Mouse (Mus musculus): ENCODE results near the gene Fam210b. TPM values are rescaled to one million over a fixed set of nuclear protein-coding genes. Genes with fewer than 3 reads are reported as not detected.

Gene Fam210b
- polyA plus RNA-seq, 1 experiment from 2014 or later: 21.6 TPM

DNA sequence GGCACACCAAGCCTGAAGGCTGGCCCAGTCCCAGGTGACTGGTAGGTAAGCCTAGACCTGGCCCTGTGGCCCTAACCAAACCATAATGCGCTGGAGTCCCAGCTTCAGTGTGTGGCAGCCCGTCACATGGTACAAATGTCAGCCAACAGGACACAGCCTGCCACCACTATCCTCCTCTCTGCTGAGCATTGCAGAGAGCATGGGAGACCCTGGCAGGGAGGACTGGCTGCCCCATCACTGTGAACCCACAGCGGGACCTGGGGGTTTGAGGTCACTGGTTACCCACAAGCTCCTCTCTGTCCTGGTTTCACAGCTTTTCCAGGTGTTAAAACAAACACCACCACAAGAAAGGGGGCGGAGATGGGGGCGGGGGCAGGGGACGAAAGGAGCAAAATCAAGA is 45.0 kb downstream of the Fam210b start:
- H3K36me3 ChIP-seq (ENCODE audit: control insufficient read depth, insufficient read depth, low read length): no peaks in the 10 kb centered on the region
- 17% methylated on average over 6 of the region's 6 CpGs for WGBS
- no peak for ATAC-seq (ENCODE audit: insufficient read depth, low FRiP score)
- no peaks in the 10 kb centered on the region for H3K9me3 ChIP-seq (replicated peaks; ENCODE audit: control insufficient read depth, low read length)
- H3K27me3 ChIP-seq (ENCODE audit: control insufficient read depth, insufficient read depth, low read length): no peaks in the 10 kb centered on the region
- H3K4me2 ChIP-seq (ENCODE audit: low read depth, low read length): no peak overlapping the region
- 0 out of 2 replicates have a peak, but pooled peaks cover 3% of the 10 kb centered on the region for H3K4me1 ChIP-seq (ENCODE audit: control insufficient read depth, insufficient read depth, low read length)
- no peak overlapping the region for H3K4me3 ChIP-seq (replicated peaks; ENCODE audit: low read length)
- no peak overlapping the region for H3K27ac ChIP-seq (ENCODE audit: low read length)
- H3K9ac ChIP-seq (ENCODE audit: low read length): no peak overlapping the region

DNA sequence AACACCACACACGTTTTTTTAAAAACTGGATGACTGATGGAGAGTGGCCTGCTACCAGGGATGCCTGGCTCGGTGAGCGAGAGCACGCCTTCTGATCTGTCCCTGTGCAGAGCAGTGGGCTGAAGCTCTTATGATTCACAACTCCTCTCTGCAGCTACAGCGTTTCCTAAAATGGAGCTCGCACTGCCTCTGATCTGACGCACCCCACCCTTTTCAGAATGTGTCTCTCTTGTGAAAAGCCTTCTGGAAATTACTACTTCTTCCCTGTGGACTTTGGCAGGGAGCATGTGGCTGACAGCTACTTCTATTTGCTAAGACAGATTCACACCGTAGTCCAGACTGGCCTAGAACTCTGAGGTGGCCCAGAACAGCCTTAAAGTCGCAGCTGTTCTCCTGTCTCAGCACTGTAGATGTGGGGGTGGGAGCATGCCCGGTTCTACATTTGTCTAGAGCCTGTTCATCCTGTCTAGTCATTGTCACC is 46.7 kb downstream of the Fam210b start:
- peak; percentile 47; the same call in 1 of the 2 replicates for ATAC-seq (ENCODE audit: insufficient read depth, low FRiP score)

DNA sequence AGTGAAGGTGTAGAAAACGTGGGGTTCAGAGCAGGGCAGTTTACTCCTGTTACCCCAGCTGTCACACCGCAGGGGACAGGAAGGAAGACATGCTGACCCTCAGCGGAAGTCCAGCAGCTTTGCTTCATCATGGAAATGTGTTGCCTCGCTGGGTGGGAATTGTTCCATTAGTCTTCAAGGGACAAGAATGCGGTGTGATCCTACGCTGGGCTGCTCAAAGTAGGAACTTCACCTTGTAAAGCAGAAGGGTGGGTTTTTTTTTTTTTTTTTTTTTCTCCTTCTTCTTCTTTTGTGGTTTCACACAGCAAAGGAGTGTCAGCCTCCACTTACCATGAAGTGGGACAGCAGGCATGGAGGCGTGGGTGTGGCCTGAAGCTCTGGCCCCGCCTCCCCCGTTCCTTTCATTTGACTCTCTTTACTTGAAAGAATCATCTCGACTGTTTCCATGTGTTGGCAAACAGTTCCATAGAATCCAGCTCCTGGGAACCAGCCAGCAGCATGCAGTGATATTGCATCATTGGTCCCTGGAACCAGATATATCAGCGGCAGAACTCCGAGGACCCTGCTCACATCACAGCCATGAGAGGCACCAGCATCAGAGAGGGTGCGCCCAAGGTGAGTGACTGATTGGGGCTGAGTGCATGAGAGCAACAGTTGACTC is 48.2 kb downstream of the Fam210b start, which contains the start of gene Cass4:
Cass4 (plus strand) TSS at position 404 of the 661 bp plus-strand sequence.
- ATAC-seq (ENCODE audit: insufficient read depth, low FRiP score): peak; percentile 17; the same call in 1 of the 2 replicates
- Histone ChIP-seq H3K27me3 (ENCODE audit: control insufficient read depth, insufficient read depth, low read length) (no peaks in the 10 kb centered on the region), H3K27ac (ENCODE audit: low read length) (no peak within 1 kb of the TSS), H3K4me3 (replicated peaks; ENCODE audit: low read length) (peak within 1 kb of the TSS; percentile 10; the same call in 1 of the 2 replicates), H3K4me2 (ENCODE audit: low read depth, low read length) (peak within 1 kb of the TSS; percentile 27; the same call in 1 of the 2 replicates), H3K36me3 (ENCODE audit: control insufficient read depth, insufficient read depth, low read length) (no peaks in the 10 kb centered on the region), H3K4me1 (ENCODE audit: control insufficient read depth, insufficient read depth, low read length) (0 out of 2 replicates have a peak, but pooled peaks cover 3% of the 10 kb centered on the region), H3K9me3 (replicated peaks; ENCODE audit: control insufficient read depth, low read length) (no peaks in the 10 kb centered on the region), H3K9ac (ENCODE audit: low read length) (no peak within 1 kb of the TSS)
- 23% methylated on average over 13 of the region's 13 CpGs for WGBS

More for the DNA sequence above, 46.7 kb downstream of the Fam210b start:
- Histone ChIP-seq H3K4me1 (ENCODE audit: control insufficient read depth, insufficient read depth, low read length) (0 out of 2 replicates have a peak, but pooled peaks cover 3% of the 10 kb centered on the region), H3K4me3 (replicated peaks; ENCODE audit: low read length) (no peak overlapping the region), H3K36me3 (ENCODE audit: control insufficient read depth, insufficient read depth, low read length) (no peaks in the 10 kb centered on the region), H3K9ac (ENCODE audit: low read length) (no peak overlapping the region), H3K4me2 (ENCODE audit: low read depth, low read length) (no peak overlapping the region), H3K27ac (ENCODE audit: low read length) (no peak overlapping the region), H3K27me3 (ENCODE audit: control insufficient read depth, insufficient read depth, low read length) (no peaks in the 10 kb centered on the region), H3K9me3 (replicated peaks; ENCODE audit: control insufficient read depth, low read length) (no peaks in the 10 kb centered on the region)
- WGBS: 49% methylated on average over 10 of the region's 10 CpGs

DNA sequence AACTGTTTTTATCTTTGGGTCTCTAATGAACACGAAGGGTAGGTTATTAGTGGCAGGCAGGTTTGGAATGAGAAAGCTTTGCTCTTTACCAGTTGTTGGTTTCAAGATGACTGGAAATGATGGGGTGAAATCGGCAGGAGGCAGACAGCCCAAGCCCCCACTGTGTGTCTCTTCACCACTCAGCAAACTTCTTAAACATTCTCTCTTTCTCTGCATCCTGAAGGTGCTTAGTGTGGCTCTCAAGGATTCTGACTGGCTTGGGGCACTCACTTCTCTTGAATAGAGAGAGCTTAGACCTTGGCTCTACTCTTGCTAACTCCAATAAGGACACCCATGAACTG is 48.7 kb downstream of the Fam210b start:
- no peak overlapping the region for H3K9ac ChIP-seq (ENCODE audit: low read length)
- peak overlapping the region; percentile 10; the same call in 1 of the 2 replicates for H3K4me3 ChIP-seq (replicated peaks; ENCODE audit: low read length)
- 0 out of 2 replicates have a peak, but pooled peaks cover 3% of the 10 kb centered on the region for H3K4me1 ChIP-seq (ENCODE audit: control insufficient read depth, insufficient read depth, low read length)
- WGBS: 65% methylated on average over 2 of the region's 2 CpGs
- H3K27ac ChIP-seq (ENCODE audit: low read length): no peak overlapping the region
- ATAC-seq (ENCODE audit: insufficient read depth, low FRiP score): no peak
- H3K4me2 ChIP-seq (ENCODE audit: low read depth, low read length): no peak overlapping the region
- H3K9me3 ChIP-seq (replicated peaks; ENCODE audit: control insufficient read depth, low read length): no peaks in the 10 kb centered on the region
- no peaks in the 10 kb centered on the region for H3K27me3 ChIP-seq (ENCODE audit: control insufficient read depth, insufficient read depth, low read length)
- H3K36me3 ChIP-seq (ENCODE audit: control insufficient read depth, insufficient read depth, low read length): no peaks in the 10 kb centered on the region

DNA sequence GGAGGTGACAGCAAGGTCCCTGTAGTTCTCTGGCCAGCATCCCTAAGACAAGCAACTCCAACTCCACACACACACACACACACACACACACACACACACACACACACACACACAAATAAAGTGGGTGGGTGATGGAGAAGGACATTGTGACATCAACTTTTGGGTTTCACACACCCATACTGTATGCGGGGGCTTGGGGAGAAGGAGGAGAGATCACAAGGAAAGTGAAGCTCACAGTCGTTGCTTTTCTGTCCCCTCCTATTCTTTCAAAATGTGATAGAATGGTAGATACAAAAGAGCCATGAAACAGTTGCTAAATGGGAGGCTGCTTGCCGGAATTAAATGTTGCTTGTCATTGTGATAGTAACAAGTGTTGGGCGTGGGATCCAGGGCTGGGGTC is 49.3 kb downstream of the Fam210b start:
- WGBS: 70% methylated on average over 4 of the region's 4 CpGs
- H3K27me3 ChIP-seq (ENCODE audit: control insufficient read depth, insufficient read depth, low read length): no peaks in the 10 kb centered on the region
- no peak overlapping the region for H3K9ac ChIP-seq (ENCODE audit: low read length)
- ATAC-seq (ENCODE audit: insufficient read depth, low FRiP score): no peak
- H3K4me1 ChIP-seq (ENCODE audit: control insufficient read depth, insufficient read depth, low read length): 0 out of 2 replicates have a peak, but pooled peaks cover 3% of the 10 kb centered on the region
- H3K4me2 ChIP-seq (ENCODE audit: low read depth, low read length): no peak overlapping the region
- H3K4me3 ChIP-seq (replicated peaks; ENCODE audit: low read length): no peak overlapping the region
- H3K9me3 ChIP-seq (replicated peaks; ENCODE audit: control insufficient read depth, low read length): no peaks in the 10 kb centered on the region
- H3K27ac ChIP-seq (ENCODE audit: low read length): no peak overlapping the region
- no peaks in the 10 kb centered on the region for H3K36me3 ChIP-seq (ENCODE audit: control insufficient read depth, insufficient read depth, low read length)

DNA sequence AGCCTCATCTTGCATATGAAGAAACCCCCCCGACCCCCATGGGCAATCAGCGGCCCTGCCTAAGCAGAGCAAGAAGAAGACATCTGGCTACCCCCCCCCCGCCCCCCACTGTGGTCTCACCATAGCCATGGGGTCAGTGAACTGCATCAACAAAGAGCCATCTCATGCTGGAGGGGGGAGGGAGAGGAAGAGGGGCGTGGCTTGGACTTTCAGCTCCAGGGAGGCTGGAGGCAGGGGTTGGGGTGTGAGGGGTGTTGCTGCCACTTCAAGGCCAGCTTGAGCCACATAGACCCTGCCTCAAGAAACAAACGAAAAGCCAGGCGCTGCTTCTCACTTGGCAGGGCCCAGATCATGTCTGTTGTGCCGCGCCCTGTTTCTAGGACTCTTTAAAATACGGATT is 50.6 kb downstream of the Fam210b start:
- no peaks in the 10 kb centered on the region for H3K27me3 ChIP-seq (ENCODE audit: control insufficient read depth, insufficient read depth, low read length)
- no peak overlapping the region for H3K27ac ChIP-seq (ENCODE audit: low read length)
- H3K36me3 ChIP-seq (ENCODE audit: control insufficient read depth, insufficient read depth, low read length): no peaks in the 10 kb centered on the region
- 0 out of 2 replicates have a peak, but pooled peaks cover 3% of the 10 kb centered on the region for H3K4me1 ChIP-seq (ENCODE audit: control insufficient read depth, insufficient read depth, low read length)
- no peak overlapping the region for H3K4me3 ChIP-seq (replicated peaks; ENCODE audit: low read length)
- no peak overlapping the region for H3K9ac ChIP-seq (ENCODE audit: low read length)
- no peak overlapping the region for H3K4me2 ChIP-seq (ENCODE audit: low read depth, low read length)
- no peak for ATAC-seq (ENCODE audit: insufficient read depth, low FRiP score)
- whole genome bisulfite sequencing: 31% methylated on average over 9 of the region's 9 CpGs
- H3K9me3 ChIP-seq (replicated peaks; ENCODE audit: control insufficient read depth, low read length): no peaks in the 10 kb centered on the region

DNA sequence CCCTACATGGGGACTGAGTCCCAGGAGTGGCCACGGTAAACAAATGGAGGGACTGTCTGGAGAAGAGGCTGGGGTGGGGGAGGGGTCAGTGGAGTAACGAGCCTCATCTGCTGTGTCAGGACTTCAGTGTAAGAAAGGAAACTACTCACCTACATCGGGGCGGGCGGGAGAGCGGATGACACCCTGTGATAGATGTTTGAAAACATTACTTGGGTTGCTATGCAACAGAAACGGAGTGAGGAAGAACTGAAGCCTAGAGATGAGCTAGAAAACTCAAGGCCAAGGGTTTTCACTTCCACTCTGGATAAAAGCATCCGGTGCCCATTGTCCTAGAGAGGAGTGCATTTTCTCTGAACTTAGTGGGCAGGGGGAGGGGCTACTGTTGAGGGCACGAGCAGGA is 54.5 kb downstream of the Fam210b start:
- ATAC-seq (ENCODE audit: insufficient read depth, low FRiP score): 0 out of 2 replicates have a peak, but pooled peaks have one; percentile 17
- H3K9me3 ChIP-seq (replicated peaks; ENCODE audit: control insufficient read depth, low read length): no peaks in the 10 kb centered on the region
- H3K27ac ChIP-seq (ENCODE audit: low read length): no peak overlapping the region
- H3K27me3 ChIP-seq (ENCODE audit: control insufficient read depth, insufficient read depth, low read length): no peaks in the 10 kb centered on the region
- no peaks in the 10 kb centered on the region for H3K36me3 ChIP-seq (ENCODE audit: control insufficient read depth, insufficient read depth, low read length)
- WGBS: 20% methylated on average over 9 of the region's 9 CpGs
- H3K9ac ChIP-seq (ENCODE audit: low read length): no peak overlapping the region
- H3K4me3 ChIP-seq (replicated peaks; ENCODE audit: low read length): no peak overlapping the region
- no peak overlapping the region for H3K4me2 ChIP-seq (ENCODE audit: low read depth, low read length)
- H3K4me1 ChIP-seq (ENCODE audit: control insufficient read depth, insufficient read depth, low read length): no peaks in the 10 kb centered on the region

DNA sequence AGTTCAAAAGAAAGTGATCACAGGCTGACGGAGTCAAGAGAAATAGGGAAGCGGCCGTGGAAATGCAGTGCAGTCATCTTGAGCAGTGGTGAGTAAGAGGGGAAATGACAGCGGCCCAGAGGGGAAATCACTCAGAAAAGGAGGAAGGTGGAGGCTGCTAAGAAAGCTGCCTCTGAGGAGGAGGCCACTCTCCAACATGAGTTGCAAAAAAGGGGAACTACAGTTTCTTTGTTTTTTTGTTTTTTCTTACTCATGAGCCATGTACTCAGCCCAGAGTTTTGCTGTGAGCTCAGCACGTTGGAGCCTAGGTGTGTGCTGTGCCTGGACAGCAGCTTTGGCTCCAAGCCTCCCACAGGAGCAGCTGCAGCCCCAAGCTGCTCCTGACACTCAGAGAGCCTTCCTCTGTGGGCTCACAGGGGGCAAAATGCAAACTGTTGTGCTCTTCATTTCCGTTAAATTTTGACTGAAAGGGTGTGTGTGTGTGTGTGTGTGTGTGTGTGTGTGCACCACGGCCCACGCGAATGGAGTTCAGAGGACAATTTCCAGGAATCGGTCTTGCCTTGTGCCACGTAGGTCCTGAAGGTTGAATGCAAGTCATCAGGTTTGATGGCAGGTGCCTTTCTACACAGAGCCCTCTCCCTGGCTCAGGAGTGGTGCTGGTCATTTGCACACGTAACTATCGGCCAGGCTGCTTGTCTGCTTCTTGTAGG is 55.9 kb downstream of the Fam210b start:
- H3K9me3 ChIP-seq (replicated peaks; ENCODE audit: control insufficient read depth, low read length): no peaks in the 10 kb centered on the region
- H3K27ac ChIP-seq (ENCODE audit: low read length): peak overlapping the region; percentile 21; the same call in 1 of the 2 replicates
- no peak overlapping the region for H3K9ac ChIP-seq (ENCODE audit: low read length)
- H3K4me2 ChIP-seq (ENCODE audit: low read depth, low read length): no peak overlapping the region
- 66% methylated on average over 13 of the region's 13 CpGs for WGBS
- H3K27me3 ChIP-seq (ENCODE audit: control insufficient read depth, insufficient read depth, low read length): no peaks in the 10 kb centered on the region
- H3K4me3 ChIP-seq (replicated peaks; ENCODE audit: low read length): no peak overlapping the region
- no peak for ATAC-seq (ENCODE audit: insufficient read depth, low FRiP score)
- no peaks in the 10 kb centered on the region for H3K4me1 ChIP-seq (ENCODE audit: control insufficient read depth, insufficient read depth, low read length)
- no peaks in the 10 kb centered on the region for H3K36me3 ChIP-seq (ENCODE audit: control insufficient read depth, insufficient read depth, low read length)

DNA sequence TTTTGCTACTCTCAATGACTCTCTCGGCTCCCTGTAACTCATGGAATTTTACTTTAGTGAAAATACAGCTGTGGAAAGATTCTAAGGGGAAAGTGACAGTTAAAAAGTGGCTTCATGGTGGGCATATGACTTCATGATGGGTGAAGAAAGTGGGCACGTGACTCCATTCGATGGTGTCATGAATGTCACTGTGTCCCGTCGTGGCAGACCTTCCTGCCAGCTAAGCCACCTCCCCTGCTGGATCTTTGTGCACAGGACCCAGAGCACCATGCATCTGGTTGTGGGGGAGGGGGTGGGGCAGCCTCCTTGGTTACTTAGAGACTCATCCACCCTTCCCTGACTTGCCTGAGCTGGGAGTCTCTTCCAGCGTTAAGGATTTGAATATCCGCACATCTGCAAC is 58.9 kb downstream of the Fam210b start:
- Histone ChIP-seq H3K4me1 (ENCODE audit: control insufficient read depth, insufficient read depth, low read length) (no peaks in the 10 kb centered on the region), H3K4me2 (ENCODE audit: low read depth, low read length) (no peak overlapping the region), H3K27me3 (ENCODE audit: control insufficient read depth, insufficient read depth, low read length) (no peaks in the 10 kb centered on the region), H3K4me3 (replicated peaks; ENCODE audit: low read length) (no peak overlapping the region), H3K36me3 (ENCODE audit: control insufficient read depth, insufficient read depth, low read length) (no peaks in the 10 kb centered on the region), H3K27ac (ENCODE audit: low read length) (no peak overlapping the region), H3K9ac (ENCODE audit: low read length) (no peak overlapping the region), H3K9me3 (replicated peaks; ENCODE audit: control insufficient read depth, low read length) (no peaks in the 10 kb centered on the region)
- ATAC-seq (ENCODE audit: insufficient read depth, low FRiP score): no peak
- 56% methylated on average over 7 of the region's 7 CpGs for WGBS
